Mouse (Mus musculus) ES-Bruce4 (cell line): ENCODE data around the gene Idua.

Experiments
- CTCF ChIP-seq: IDR thresholded peaks from one replicate; pipeline ENCODE4 v1.8.1; 2011; ENCODE audit warnings: low read depth, low read length
- POLR2A ChIP-seq: IDR thresholded peaks from one replicate; pipeline ENCODE4 v1.8.1; 2011; ENCODE audit warnings: low read length; ENCODE audit not compliant: insufficient read depth

GRCm38 (mm10) chr5:108676772-108677498, 16.8 kb downstream of the Idua start:
- no peak for TF ChIP-seq POLR2A
- TF ChIP-seq CTCF, result peak; percentile 33
